Mouse (Mus musculus): Measurements from ENCODE around the gene Caskin1.
"Not testable (repeated sequence)": the region's sequence is repeated elsewhere in the genome, so short reads cannot be mapped to it uniquely, and the experiment has no call there.

Caskin1 gene

GRCm38 (mm10) chr17:24488186-24488661 lies at the start of gene Caskin1:
Gene Caskin1, plus strand, starts transcription at chr17:24488601.
- DNase-seq, result peak; percentile 34 to 43

- no peak for DNase-seq
Measured at GRCm38 (mm10) chr17:24440377-24440776, 48.0 kb upstream of the Caskin1 start.

- no peak for DNase-seq
Measured at GRCm38 (mm10) chr17:24441148-24441547, 47.3 kb upstream of the Caskin1 start.

GRCm38 (mm10) chr17:24442107-24442506 lies 46.3 kb upstream of the Caskin1 start:
- DNase-seq, result no peak

GRCm38 (mm10) chr17:24442632-24443155 lies 45.7 kb upstream of the Caskin1 start, which contains the start of gene Dnase1l2:
Gene Dnase1l2, minus strand, starts transcription at chr17:24443105.
- DNase-seq, result no peak

- no peak for DNase-seq
Measured at GRCm38 (mm10) chr17:24443409-24443808, 45.0 kb upstream of the Caskin1 start.

GRCm38 (mm10) chr17:24446590-24446989 lies 41.8 kb upstream of the Caskin1 start:
- no peak for DNase-seq

- DNase-seq, result no peak
Measured at GRCm38 (mm10) chr17:24449507-24449906, 38.9 kb upstream of the Caskin1 start.

- no peak for DNase-seq
Measured at GRCm38 (mm10) chr17:24451220-24451619, 37.2 kb upstream of the Caskin1 start.

GRCm38 (mm10) chr17:24453372-24453771 lies 35.0 kb upstream of the Caskin1 start:
- no peak for DNase-seq

GRCm38 (mm10) chr17:24454218-24454755 lies 34.1 kb upstream of the Caskin1 start:
- DNase-seq, result no peak

GRCm38 (mm10) chr17:24454756-24455522 lies 33.5 kb upstream of the Caskin1 start:
- DNase-seq, result peak; percentile 100

GRCm38 (mm10) chr17:24455523-24456206 lies 32.7 kb upstream of the Caskin1 start:
- not testable (repeated sequence) for DNase-seq

- no peak for DNase-seq
Measured at GRCm38 (mm10) chr17:24461580-24461979, 26.8 kb upstream of the Caskin1 start.

- no peak for DNase-seq
Measured at GRCm38 (mm10) chr17:24462932-24463331, 25.5 kb upstream of the Caskin1 start.

GRCm38 (mm10) chr17:24463374-24464133 lies 24.8 kb upstream of the Caskin1 start:
- DNase-seq, result no peak

GRCm38 (mm10) chr17:24468636-24469246 lies 19.7 kb upstream of the Caskin1 start:
- DNase-seq, result no peak

GRCm38 (mm10) chr17:24469336-24469909 lies 19.0 kb upstream of the Caskin1 start:
- DNase-seq, result no peak

- peak; percentile 98 to 99 for DNase-seq
Measured at GRCm38 (mm10) chr17:24469910-24470602, 18.3 kb upstream of the Caskin1 start, which contains the start of the genes E4f1 and Pgp. Gene E4f1, minus strand, starts transcription at chr17:24470313. Gene Pgp, plus strand, starts transcription at chr17:24470392.

- DNase-seq, result peak; percentile 59 to 63
Measured at GRCm38 (mm10) chr17:24470701-24471527, 17.5 kb upstream of the Caskin1 start.

Measured in lung, postnatal 4 days (tissue).